21 mouse cellular contexts compared by ENCODE assay signal in genomic region chr8:94535631-94536030, GRCm38 (mm10). TPM values are rescaled to one million over a fixed set of nuclear protein-coding genes. Genes with fewer than 3 reads are reported as not detected.
A peak's percentile ranks its signal among the peaks of the same experiment; 100 is the strongest.
DNase-seq lines count a peak whose midpoint lies in the region; ATAC-seq lines count a peak whose summit lies in the region.
"Had no signal": no experiment of that assay in that cellular context is flagged by ENCODE, and none has a peak within 500 bp of the region (broad histone marks: within the 10 kb centered on the region; RNA-seq: fewer than 3 reads in every experiment).

No protein-coding gene starts in this region.

- ATAC-seq in hindbrain, embryonic 13.5 days (ENCODE audit: low FRiP score), result no peak
- ATAC-seq in kidney, embryonic 15.5 days (replicated peaks; ENCODE audit: low FRiP score), result no peak
- no peak for ATAC-seq in forebrain, embryonic 16.5 days
- ATAC-seq in heart, embryonic 12.5 days (ENCODE audit: insufficient number of reproducible peaks, low FRiP score), result no peak
- ATAC-seq: intestine, embryonic 15.5 days had no signal

- no peak overlapping the region for H3K27ac ChIP-seq in hindbrain, embryonic 13.5 days
- H3K27ac ChIP-seq in hindbrain, embryonic 10.5 days, result no peak overlapping the region
- no peak overlapping the region for H3K27ac ChIP-seq in kidney, embryonic 15.5 days
- no peak overlapping the region for H3K27ac ChIP-seq in forebrain, embryonic 16.5 days (ENCODE audit: low read length)
- H3K27ac ChIP-seq in heart, embryonic 12.5 days (ENCODE audit: poor library complexity, severe bottlenecking), result no peak overlapping the region
- H3K27ac ChIP-seq: embryonic facial prominence, embryonic 12.5 days; heart, adult 2 months; hindbrain, embryonic 15.5 days; intestine, embryonic 15.5 days; stomach, postnatal 0 days had no signal

- WGBS in hindbrain, embryonic 13.5 days, result 61% methylated on average over 7 of the region's 7 CpGs
- 82% methylated on average over 7 of the region's 7 CpGs for WGBS in hindbrain, embryonic 10.5 days
- WGBS in kidney, embryonic 15.5 days, result 82% methylated on average over 7 of the region's 7 CpGs
- WGBS in forebrain, embryonic 16.5 days, result 71% methylated on average over 7 of the region's 7 CpGs
- WGBS in heart, embryonic 12.5 days, result 74% methylated on average over 7 of the region's 7 CpGs

- no peak overlapping the region for H3K9ac ChIP-seq in hindbrain, embryonic 13.5 days
- H3K9ac ChIP-seq in kidney, embryonic 15.5 days, result no peak overlapping the region
- 0 out of 2 replicates have a peak overlapping the region, but pooled peaks have one; percentile 10 for H3K9ac ChIP-seq in forebrain, embryonic 16.5 days (replicated peaks; ENCODE audit: low read depth, low read length)
- H3K9ac ChIP-seq in heart, embryonic 12.5 days, result no peak overlapping the region
- H3K9ac ChIP-seq: embryonic facial prominence, embryonic 12.5 days; hindbrain, embryonic 15.5 days; intestine, embryonic 15.5 days had no signal

- peaks cover 52% of the 10 kb centered on the region for H3K4me1 ChIP-seq in hindbrain, embryonic 13.5 days (replicated peaks)
- peaks cover 49% of the 10 kb centered on the region for H3K4me1 ChIP-seq in hindbrain, embryonic 10.5 days (replicated peaks)
- peaks cover 35% of the 10 kb centered on the region for H3K4me1 ChIP-seq in kidney, embryonic 15.5 days
- peaks cover 32% of the 10 kb centered on the region for H3K4me1 ChIP-seq in forebrain, embryonic 16.5 days (replicated peaks; ENCODE audit: control insufficient read depth, insufficient read depth, low read length)
- H3K4me1 ChIP-seq in heart, embryonic 12.5 days (replicated peaks), result peaks cover 33% of the 10 kb centered on the region

- no peaks in the 10 kb centered on the region for H3K9me3 ChIP-seq in hindbrain, embryonic 13.5 days
- no peaks in the 10 kb centered on the region for H3K9me3 ChIP-seq in hindbrain, embryonic 10.5 days
- no peaks in the 10 kb centered on the region for H3K9me3 ChIP-seq in kidney, embryonic 15.5 days (replicated peaks)
- H3K9me3 ChIP-seq in forebrain, embryonic 16.5 days (ENCODE audit: control insufficient read depth, low read length), result no peaks in the 10 kb centered on the region
- no peaks in the 10 kb centered on the region for H3K9me3 ChIP-seq in heart, embryonic 12.5 days (replicated peaks)
- H3K9me3 ChIP-seq: embryonic facial prominence, embryonic 12.5 days; hindbrain, embryonic 15.5 days; intestine, embryonic 15.5 days had no signal

- no peak overlapping the region for H3K4me3 ChIP-seq in hindbrain, embryonic 13.5 days
- no peak overlapping the region for H3K4me3 ChIP-seq in hindbrain, embryonic 10.5 days
- no peak overlapping the region for H3K4me3 ChIP-seq in kidney, embryonic 15.5 days (replicated peaks)
- no peak overlapping the region for H3K4me3 ChIP-seq in forebrain, embryonic 16.5 days (replicated peaks; ENCODE audit: low read length)
- H3K4me3 ChIP-seq in heart, embryonic 12.5 days, result no peak overlapping the region
- H3K4me3 ChIP-seq: embryonic facial prominence, embryonic 12.5 days; heart, adult 2 months; hindbrain, embryonic 15.5 days; intestine, embryonic 15.5 days had no signal

- H3K27me3 ChIP-seq in hindbrain, embryonic 13.5 days, result peaks cover 63% of the 10 kb centered on the region
- peaks cover 67% of the 10 kb centered on the region for H3K27me3 ChIP-seq in hindbrain, embryonic 10.5 days (ENCODE audit: insufficient read depth, poor library complexity, severe bottlenecking)
- H3K27me3 ChIP-seq in kidney, embryonic 15.5 days, result peaks cover 42% of the 10 kb centered on the region
- no peaks in the 10 kb centered on the region for H3K27me3 ChIP-seq in forebrain, embryonic 16.5 days (replicated peaks; ENCODE audit: control insufficient read depth, insufficient read depth, low read length)
- H3K27me3 ChIP-seq in heart, embryonic 12.5 days (replicated peaks), result peaks cover 50% of the 10 kb centered on the region

- DNase-seq in hindbrain, embryonic 10.5 days (ENCODE audit: low spot score), result no peak
- DNase-seq in kidney, postnatal 14 days, result peak; percentile 51
- DNase-seq in kidney, postnatal 36 days, result peak; percentile 32 to 47
- DNase-seq: adrenal gland, adult 2 months; B cell, adult 2 months; cerebellum, adult 11 months; gastrocnemius, postnatal 36 days; heart, adult 2 months; lung, postnatal 4 days; right cerebral cortex, postnatal 14 days; thymus, adult 2 months; thymus, postnatal 4 days had no signal

- no peaks in the 10 kb centered on the region for H3K36me3 ChIP-seq in hindbrain, embryonic 13.5 days
- no peaks in the 10 kb centered on the region for H3K36me3 ChIP-seq in hindbrain, embryonic 10.5 days
- no peaks in the 10 kb centered on the region for H3K36me3 ChIP-seq in kidney, embryonic 15.5 days
- H3K36me3 ChIP-seq in forebrain, embryonic 16.5 days (ENCODE audit: control insufficient read depth, insufficient read depth), result no peaks in the 10 kb centered on the region
- no peaks in the 10 kb centered on the region for H3K36me3 ChIP-seq in heart, embryonic 12.5 days
- H3K36me3 ChIP-seq: embryonic facial prominence, embryonic 12.5 days; G1E; hindbrain, embryonic 15.5 days; intestine, embryonic 15.5 days had no signal

- H3K4me2 ChIP-seq in hindbrain, embryonic 13.5 days, result 0 out of 2 replicates have a peak overlapping the region, but pooled peaks have one; percentile 8
- no peak overlapping the region for H3K4me2 ChIP-seq in kidney, embryonic 15.5 days
- H3K4me2 ChIP-seq in forebrain, embryonic 16.5 days (ENCODE audit: low read length), result no peak overlapping the region
- H3K4me2 ChIP-seq in heart, embryonic 12.5 days, result no peak overlapping the region
- H3K4me2 ChIP-seq: embryonic facial prominence, embryonic 12.5 days; hindbrain, embryonic 15.5 days; intestine, embryonic 15.5 days had no signal

RNA-seq across cellular contexts. Expression of gene Cpne2, which starts 2.8 kb away (rescaled TPM):
- 13.8 and 18.3 TPM in 2 replicates for polyA plus RNA-seq in hindbrain, embryonic 13.5 days (2015; fragmentation: Nextera tagmentation; extraction: Ambion mirVana)
- 10.0 and 11.1 TPM in 2 replicates for polyA plus RNA-seq in hindbrain, embryonic 10.5 days (2016; fragmentation: Nextera tagmentation; extraction: Ambion mirVana)
- 11.1 and 11.9 TPM in 2 replicates for polyA plus RNA-seq in kidney, embryonic 15.5 days (2015; fragmentation: Nextera tagmentation; extraction: Ambion mirVana)
- 21.1 and 29.2 TPM in 2 replicates for polyA plus RNA-seq in forebrain, embryonic 16.5 days (2015; fragmentation: Nextera tagmentation; extraction: Ambion mirVana)
- 7.0 and 7.7 TPM in 2 replicates for polyA plus RNA-seq in heart, embryonic 12.5 days (2016; fragmentation: Nextera tagmentation; extraction: Ambion mirVana)
